Mouse (Mus musculus) hematopoietic multipotent progenitor cell, adult 10-12 weeks (in vitro differentiated cells): Measurements from ENCODE around the gene Krtap16-3. TPM values are rescaled to one million over a fixed set of nuclear protein-coding genes. Genes with fewer than 3 reads are reported as not detected.

Experiments used
- polyA plus RNA-seq: library from polyadenylated mRNA; stranded (reverse); fragments of >175 nt; gene quantifications from 2 replicates; pipeline ENCODE4 v1.2.3, GENCODE M21; 2012; ENCODE audit warnings: low replicate concordance

The Krtap16-3 gene
- polyA plus RNA-seq: not detected in 2 replicates

DNA sequence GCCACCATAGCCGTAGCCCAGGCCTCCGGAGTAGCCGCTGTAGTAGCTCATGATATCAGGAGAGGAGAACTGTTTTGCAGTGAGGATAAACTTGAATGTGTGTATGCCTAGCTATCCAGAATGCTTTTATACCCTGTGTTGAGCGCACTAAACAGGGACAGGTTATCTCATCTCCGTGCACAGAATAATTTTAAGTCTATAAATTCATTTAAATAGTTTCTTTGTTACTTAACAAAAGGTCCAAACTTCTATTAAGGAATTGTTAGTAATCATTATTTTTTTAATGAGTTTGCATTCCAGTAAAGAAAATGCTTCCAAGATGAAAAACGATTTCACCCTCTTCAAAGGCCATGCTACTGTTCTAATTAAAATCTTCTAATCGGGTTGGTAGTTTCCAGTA is at the start of gene Krtap16-3:
Gene Krtap16-3 (minus strand): TSS at position 101 of the 400 bp plus-strand sequence.

DNA sequence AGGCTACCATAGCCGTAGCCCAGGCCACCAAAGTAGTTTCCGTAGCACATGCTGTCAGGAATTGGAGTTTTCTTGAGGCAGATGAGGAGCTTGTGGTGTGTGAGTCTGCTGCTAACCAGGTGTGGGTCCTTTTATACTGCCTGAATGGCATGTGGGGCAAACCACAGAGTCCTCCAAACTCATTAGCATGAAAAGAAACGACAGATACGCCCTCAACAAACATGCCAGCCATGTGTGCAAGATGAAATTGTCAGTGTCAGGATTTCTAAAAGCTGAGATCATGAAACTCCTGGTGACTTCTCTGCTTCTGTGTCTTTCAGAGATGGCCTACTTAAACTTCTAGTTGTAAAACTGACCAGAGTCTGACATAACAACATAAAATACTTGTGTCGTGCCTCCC is 48.0 kb upstream of the Krtap16-3 start, which contains the start of gene Krtap22-2:
Gene Krtap22-2 (minus strand): TSS at position 101 of the 400 bp plus-strand sequence.

DNA sequence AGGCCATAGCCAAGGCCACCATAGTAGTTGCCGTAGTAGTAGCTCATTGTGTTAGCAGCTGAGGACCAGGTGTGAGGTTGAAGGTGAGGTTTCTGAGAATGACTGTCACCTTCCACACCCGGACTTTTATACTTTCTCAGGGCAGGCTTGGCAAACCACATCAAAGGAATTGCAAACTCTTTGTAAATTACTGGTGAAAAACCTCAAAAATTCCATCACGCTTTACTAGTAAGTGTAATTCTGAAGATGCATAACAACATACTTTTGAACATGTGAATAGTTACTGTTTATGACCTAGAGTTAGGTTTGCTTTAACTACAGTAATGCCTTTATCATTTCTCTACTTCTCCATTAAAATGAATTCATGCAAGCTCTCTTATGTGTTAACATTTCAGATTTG is 30.5 kb downstream of the Krtap16-3 start, which contains the start of gene Krtap19-9b:
Gene Krtap19-9b (minus strand): TSS at position 101 of the 400 bp plus-strand sequence.

Other genes starting within 250 kb of the Krtap16-3 start
- not detected in 2 replicates for gene Krtap13-1, start 234.0 kb downstream of the Krtap16-3 start, polyA plus RNA-seq
- gene Krtap13, start 211.2 kb downstream of the Krtap16-3 start, polyA plus RNA-seq: not detected in 2 replicates
- not detected in 2 replicates for gene 2310034C09Rik, start 204.0 kb downstream of the Krtap16-3 start, polyA plus RNA-seq
- not detected in 2 replicates for gene 2310057N15Rik, start 188.7 kb downstream of the Krtap16-3 start, polyA plus RNA-seq
- gene Gm5965, start 185.0 kb downstream of the Krtap16-3 start, polyA plus RNA-seq: not detected in 2 replicates
- not detected in 2 replicates for gene Gm20741, start 150.7 kb downstream of the Krtap16-3 start, polyA plus RNA-seq
- gene Krtap15, start 142.7 kb downstream of the Krtap16-3 start, polyA plus RNA-seq: not detected in 2 replicates
- not detected in 2 replicates for gene Krtap14, start 136.7 kb downstream of the Krtap16-3 start, polyA plus RNA-seq
- gene Krtap19-1, start 93.5 kb downstream of the Krtap16-3 start, polyA plus RNA-seq: not detected in 2 replicates
- gene Krtap19-2, start 88.6 kb downstream of the Krtap16-3 start, polyA plus RNA-seq: not detected in 2 replicates
- not detected in 2 replicates for gene Krtap19-3, start 84.8 kb downstream of the Krtap16-3 start, polyA plus RNA-seq
- not detected in 2 replicates for gene Krtap19-4, start 77.8 kb downstream of the Krtap16-3 start, polyA plus RNA-seq
- gene Krtap19-5, start 66.4 kb downstream of the Krtap16-3 start, polyA plus RNA-seq: not detected in 2 replicates
- gene Krtap19-9b, start 30.6 kb downstream of the Krtap16-3 start, polyA plus RNA-seq: not detected in 2 replicates
- gene Krtap22-2, start 47.9 kb upstream of the Krtap16-3 start, polyA plus RNA-seq: not detected in 2 replicates
- not detected in 2 replicates for gene Gm10229, start 52.4 kb upstream of the Krtap16-3 start, polyA plus RNA-seq
- not detected in 2 replicates for gene Krtap6-1, start 68.8 kb upstream of the Krtap16-3 start, polyA plus RNA-seq
- not detected in 2 replicates for gene Gm10228, start 78.6 kb upstream of the Krtap16-3 start, polyA plus RNA-seq
- gene Krtap6-5, start 85.0 kb upstream of the Krtap16-3 start, polyA plus RNA-seq: not detected in 2 replicates
- not detected in 2 replicates for gene 1110025L11Rik, start 101.1 kb upstream of the Krtap16-3 start, polyA plus RNA-seq
- not detected in 2 replicates for gene Krtap6-3, start 121.1 kb upstream of the Krtap16-3 start, polyA plus RNA-seq
- gene Gm6358, start 178.0 kb upstream of the Krtap16-3 start, polyA plus RNA-seq: not detected in 2 replicates
- not detected in 2 replicates for gene Gm10061, start 188.2 kb upstream of the Krtap16-3 start, polyA plus RNA-seq
- gene Gm9789, start 195.1 kb upstream of the Krtap16-3 start, polyA plus RNA-seq: not detected in 2 replicates
- not detected in 2 replicates for gene Gm7735, start 206.6 kb upstream of the Krtap16-3 start, polyA plus RNA-seq
- not detected in 2 replicates for gene 1110057P08Rik, start 211.9 kb upstream of the Krtap16-3 start, polyA plus RNA-seq
- gene Krtap20-2, start 243.0 kb upstream of the Krtap16-3 start, polyA plus RNA-seq: not detected in 2 replicates